Mouse (Mus musculus) megakaryocyte, embryonic 14.5 days (primary cell): ENCODE data around the gene Aqp5.

Experiments
- FLI1 ChIP-seq: IDR thresholded peaks from 2 replicates; pipeline ENCODE4 v1.6.1; 2012; ENCODE audit warnings: low read length, inconsistent platforms, mixed read lengths
- GATA1 ChIP-seq: IDR thresholded peaks from 3 replicates; pipeline ENCODE4 v1.6.1; 2012; ENCODE audit warnings: mixed read lengths, low read length, inconsistent platforms, borderline replicate concordance

DNA sequence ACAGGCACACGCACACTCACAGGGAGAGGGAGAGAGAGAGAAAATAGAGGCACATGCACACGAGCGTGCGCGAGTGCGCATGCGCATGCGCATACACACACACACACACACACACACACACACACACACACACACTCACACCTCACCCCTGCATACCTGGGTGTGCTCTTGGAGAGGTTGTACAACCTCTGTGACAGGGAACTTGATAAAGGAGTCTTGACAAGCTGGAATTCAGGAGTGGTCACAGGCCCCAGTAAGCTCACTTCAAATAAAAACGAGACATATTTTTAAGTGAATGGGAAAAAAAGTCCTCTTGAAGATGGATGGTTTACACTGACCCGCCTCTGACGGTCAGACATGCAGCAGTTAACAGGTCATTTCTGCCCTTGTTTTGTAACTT is 31.5 kb downstream of the Aqp5 start:
- no peak for TF ChIP-seq FLI1
- no peak for TF ChIP-seq GATA1
